Mouse (Mus musculus) small intestine, adult 2 months (tissue): ENCODE data around the gene Nucb1.

Experiments used
- CTCF ChIP-seq: fragments of 200-500 bp; IDR thresholded peaks from 2 replicates; pipeline ENCODE4 v1.5.1; 2012; ENCODE audit warnings: low read depth, mild to moderate bottlenecking, control low read depth, inconsistent platforms, low read length, moderate library complexity, mixed read lengths; ENCODE audit not compliant: insufficient replicate concordance, insufficient read length; ENCODE audit errors: extremely low read depth
- POLR2A ChIP-seq: fragments of 200-500 bp; IDR thresholded peaks from 2 replicates; pipeline ENCODE4 v1.6.1; 2012; ENCODE audit warnings: low read depth, mild to moderate bottlenecking, control low read depth, inconsistent platforms, low read length, moderate library complexity

GRCm38 (mm10) chr7:45550821-45551511 lies 40.8 kb upstream of the Nucb1 start:
- no peak for TF ChIP-seq POLR2A
- no peak for TF ChIP-seq CTCF
